Mouse (Mus musculus): ENCODE data around the gene Olfm1. TPM values are rescaled to one million over a fixed set of nuclear protein-coding genes. Genes with fewer than 3 reads are reported as not detected.

Olfm1 gene
- 3.8 TPM for total RNA-seq (2023)

GRCm38 (mm10) chr2:28192821-28193689, at the start of gene Olfm1:
TSS of gene Olfm1 (plus strand) at chr2:28192992.

Other genes with a start within 250 kb of the Olfm1 start
- not detected for gene Fcnb, start 108.1 kb upstream of the Olfm1 start, total RNA-seq (2023)

Measured in CD8-positive naive resting alpha-beta T cell, adult 57 days (primary cell).